Mouse (Mus musculus) gastrocnemius, adult 2 months (tissue): ENCODE results near the gene Acad12. TPM values are rescaled to one million over a fixed set of nuclear protein-coding genes. Genes with fewer than 3 reads are reported as not detected.

ENCODE experiments used
- DNase-seq: peaks from one replicate; pipeline ENCODE4 v3.0.0; 2022
- H3K27ac ChIP-seq: fragments of 200-600 bp; 2 replicates; pipeline ENCODE4 v1.8.1; 2022; ENCODE audit warnings: mild to moderate bottlenecking
- H3K4me3 ChIP-seq: fragments of 200-600 bp; 2 replicates; pipeline ENCODE4 v1.8.1; 2022; ENCODE audit warnings: mild to moderate bottlenecking, moderate library complexity
- CTCF ChIP-seq: fragments of 200-600 bp; IDR thresholded peaks from 2 replicates; pipeline ENCODE4 v1.8.1; 2022; ENCODE audit warnings: antibody characterized with exemption, mild to moderate bottlenecking, moderate library complexity
- intact Hi-C: fragments of 180-260 bp; cut with DNase I; formaldehyde crosslinking; loops from one replicate; pipeline ENCODE4 v1.15.1; 2025
- total RNA-seq, 2 experiments: library from RNA; stranded (reverse); gene quantifications; 2 replicates each; pipeline ENCODE4 v1.2.3; 2021

Gene Acad12
- total RNA-seq, 2 experiments from 2014 or later: 23.3 to 34.5 TPM

- intact Hi-C loops: no loop called here
- TF ChIP-seq CTCF: no peak
- Histone ChIP-seq H3K4me3 (peak overlapping the region; percentile 98), H3K27ac (peak overlapping the region; percentile 92)
- no peak for DNase-seq
Measured at GRCm38 (mm10) chr5:121591417-121592063, 27.2 kb downstream of the Acad12 start.

- Histone ChIP-seq H3K4me3 (no peak overlapping the region), H3K27ac (peak overlapping the region; percentile 40; the same call in 1 of the 2 replicates)
- no peak for DNase-seq
- intact Hi-C loops: no loop called here
- no peak for TF ChIP-seq CTCF
Measured at GRCm38 (mm10) chr5:121589928-121590327, 28.8 kb downstream of the Acad12 start.

- Histone ChIP-seq H3K4me3 (peak overlapping the region; percentile 34), H3K27ac (peak overlapping the region; percentile 90)
- intact Hi-C loops: no loop called here
- no peak for TF ChIP-seq CTCF
- peak; percentile 59 for DNase-seq
Measured at GRCm38 (mm10) chr5:121586400-121587039, 32.2 kb downstream of the Acad12 start.

- H3K4me3 ChIP-seq: no peak overlapping the region
- H3K27ac ChIP-seq: peak overlapping the region; percentile 90
- intact Hi-C loops: loop anchor here (2.0 kb wide), 1 partner anchor 17 kb away; no protein-coding TSS in a partner anchor
- DNase-seq: no peak
- TF ChIP-seq CTCF: no peak
Measured at GRCm38 (mm10) chr5:121585699-121586098, 33.0 kb downstream of the Acad12 start.

GRCm38 (mm10) chr5:121585005-121585404 lies 33.7 kb downstream of the Acad12 start:
- intact Hi-C loops: loop anchor here (2.0 kb wide), 1 partner anchor 18 kb away; no protein-coding TSS in a partner anchor
- DNase-seq: no peak
- TF ChIP-seq CTCF: no peak
- Histone ChIP-seq H3K4me3 (no peak overlapping the region), H3K27ac (peak overlapping the region; percentile 90)

- H3K4me3 ChIP-seq: peak overlapping the region; percentile 50
- TF ChIP-seq CTCF: peak; percentile 81
- H3K27ac ChIP-seq: peak overlapping the region; percentile 90
- peak; percentile 97 for DNase-seq
- intact Hi-C loops: loop anchor here (2.0 kb wide), 1 partner anchor 19 kb away; no protein-coding TSS in a partner anchor
Measured at GRCm38 (mm10) chr5:121583765-121584501, 34.8 kb downstream of the Acad12 start.

- intact Hi-C loops: no loop called here
Measured at GRCm38 (mm10) chr5:121581945-121582344, 36.8 kb downstream of the Acad12 start.

GRCm38 (mm10) chr5:121576927-121577488 lies 41.7 kb downstream of the Acad12 start:
- DNase-seq: peak; percentile 83
- H3K4me3 ChIP-seq: no peak overlapping the region
- H3K27ac ChIP-seq: peak overlapping the region; percentile 81
- no peak for TF ChIP-seq CTCF
- intact Hi-C loops: no loop called here

More at GRCm38 (mm10) chr5:121581945-121582344, 36.8 kb downstream of the Acad12 start:
- peak overlapping the region; percentile 35 for H3K27ac ChIP-seq
- no peak overlapping the region for H3K4me3 ChIP-seq
- TF ChIP-seq CTCF: no peak
- no peak for DNase-seq

GRCm38 (mm10) chr5:121575867-121576266 lies 42.9 kb downstream of the Acad12 start:
- no peak for DNase-seq
- Histone ChIP-seq H3K27ac (no peak overlapping the region), H3K4me3 (no peak overlapping the region)
- no peak for TF ChIP-seq CTCF
- intact Hi-C loops: no loop called here

- H3K27ac ChIP-seq: no peak overlapping the region
- no peak for DNase-seq
- no peak overlapping the region for H3K4me3 ChIP-seq
- intact Hi-C loops: no loop called here
- no peak for TF ChIP-seq CTCF
Measured at GRCm38 (mm10) chr5:121574145-121574544, 44.6 kb downstream of the Acad12 start.

GRCm38 (mm10) chr5:121570787-121571186 lies 48.0 kb downstream of the Acad12 start:
- intact Hi-C loops: no loop called here
- DNase-seq: no peak

GRCm38 (mm10) chr5:121569881-121570420 lies 48.8 kb downstream of the Acad12 start:
- intact Hi-C loops: no loop called here
- Histone ChIP-seq H3K4me3 (no peak overlapping the region), H3K27ac (no peak overlapping the region)
- no peak for TF ChIP-seq CTCF
- no peak for DNase-seq

More at GRCm38 (mm10) chr5:121570787-121571186, 48.0 kb downstream of the Acad12 start:
- H3K27ac ChIP-seq: no peak overlapping the region
- H3K4me3 ChIP-seq: no peak overlapping the region
- TF ChIP-seq CTCF: no peak
